Mouse (Mus musculus) C2C12 (cell line): ENCODE data around the gene Nsf.

ENCODE experiments used
- CEBPB ChIP-seq: IDR thresholded peaks from one replicate; pipeline ENCODE4 v1.6.1; 2011; ENCODE audit warnings: low read depth, mild to moderate bottlenecking, control low read depth, moderate library complexity
- CTCF ChIP-seq: IDR thresholded peaks from one replicate; pipeline ENCODE4 v1.5.1; 2011; ENCODE audit not compliant: control insufficient read depth, insufficient read depth, insufficient read length
- MAX ChIP-seq: IDR thresholded peaks from one replicate; pipeline ENCODE4 v1.6.1; 2011; ENCODE audit warnings: mild to moderate bottlenecking, control low read depth
- MYOD1 ChIP-seq: IDR thresholded peaks from one replicate; pipeline ENCODE4 v1.6.1; 2011; ENCODE audit warnings: low read depth; ENCODE audit not compliant: control insufficient read depth, insufficient read length
- MYOG ChIP-seq: IDR thresholded peaks from one replicate; pipeline ENCODE4 v1.6.1; 2011; ENCODE audit not compliant: control insufficient read depth, insufficient read length; ENCODE audit errors: extremely low read depth
- USF1 ChIP-seq: IDR thresholded peaks from one replicate; pipeline ENCODE4 v1.6.1; 2011; ENCODE audit warnings: low read depth, mild to moderate bottlenecking, control low read depth, moderate library complexity

DNA sequence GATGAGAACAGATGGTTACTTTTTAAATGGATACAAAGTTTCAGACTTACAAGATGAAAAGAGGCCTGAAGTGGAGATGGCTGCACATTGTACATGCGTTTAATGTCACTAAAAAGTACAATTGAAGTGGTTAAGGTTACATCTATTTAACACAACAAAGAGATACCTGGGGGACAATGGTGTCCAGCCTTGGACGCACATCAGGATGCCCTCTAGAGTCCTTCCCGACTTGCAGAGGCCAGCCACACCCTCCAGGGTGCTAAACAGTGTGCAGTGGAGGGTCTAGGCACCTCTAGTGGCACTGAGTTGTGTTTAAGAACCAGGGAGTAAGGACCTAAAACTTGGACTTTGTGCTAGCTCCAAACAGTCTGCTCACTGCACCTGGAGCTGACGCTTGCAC, 89.4 kb downstream of the Nsf start:
- TF ChIP-seq CTCF (no peak), MAX (no peak), MYOG (no peak), MYOD1 (no peak), USF1 (no peak), CEBPB (no peak)
